Mouse (Mus musculus) adrenal gland, adult (tissue): Measurements from ENCODE around the gene Ythdc1.
A peak's percentile ranks its signal among the peaks of the same experiment; 100 is the strongest.
"Not testable (repeated sequence)": the region's sequence is repeated elsewhere in the genome, so short reads cannot be mapped to it uniquely, and the experiment has no call there.

Experiments
- DNase-seq, 2 experiments: peaks; one replicate each; pipeline ENCODE4 v3.0.0; 2022 to 2023; ENCODE audit warnings: low spot score in 1 of 2; ENCODE audit not compliant: inconsistent age in 2 of 2

Ythdc1 gene

DNA sequence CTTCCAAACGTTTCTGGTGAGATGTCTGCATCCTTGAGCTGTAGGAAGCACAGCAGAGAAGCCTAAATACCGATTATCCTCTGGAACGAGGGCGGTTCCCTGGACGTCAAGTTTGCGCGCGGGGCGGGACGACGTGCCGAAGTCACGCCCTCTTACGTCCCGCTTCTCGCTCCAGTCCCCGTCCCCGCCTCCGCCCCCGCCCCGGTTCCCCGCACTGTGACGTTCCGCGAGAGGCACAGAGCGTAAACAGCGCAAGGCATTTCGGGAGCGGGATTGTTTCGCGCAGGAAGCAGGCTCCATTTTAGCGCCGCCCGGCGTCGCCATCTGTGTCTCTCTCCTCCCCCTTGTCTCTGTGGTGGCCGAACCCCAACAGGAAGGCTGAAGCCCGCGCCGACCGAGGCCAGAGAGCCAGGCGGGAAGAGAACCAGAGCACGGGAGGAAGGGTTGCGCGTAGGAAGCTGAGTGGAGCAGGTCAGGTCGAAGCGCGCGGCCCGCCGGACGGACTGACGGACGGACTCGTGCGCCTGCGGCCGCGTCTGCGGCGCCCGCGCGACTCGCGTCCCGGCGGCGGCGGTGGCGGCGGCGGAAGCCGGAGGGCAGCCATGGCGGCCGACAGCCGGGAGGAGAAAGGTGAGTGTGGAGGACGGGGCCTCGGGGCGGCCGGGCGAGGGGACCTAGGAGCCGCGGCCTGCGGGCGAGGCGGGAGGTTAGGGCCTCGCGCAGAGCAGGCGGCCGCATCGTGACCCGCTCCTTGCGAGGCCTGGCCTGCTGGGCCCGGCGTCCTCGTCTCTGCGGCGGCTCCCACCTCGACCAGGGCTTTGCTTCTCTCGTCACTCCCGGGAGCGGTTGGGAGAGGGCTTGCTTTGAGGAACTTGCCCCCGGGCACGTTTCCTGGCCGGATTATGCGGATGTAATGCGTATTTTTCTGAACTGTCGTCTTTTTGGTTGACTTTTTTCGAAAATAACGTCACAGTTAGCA lies at the start of gene Ythdc1:
Ythdc1 (plus strand) TSS at position 260 of the 979 bp plus-strand sequence.
- DNase-seq: peak; percentile 94 to 98

DNA sequence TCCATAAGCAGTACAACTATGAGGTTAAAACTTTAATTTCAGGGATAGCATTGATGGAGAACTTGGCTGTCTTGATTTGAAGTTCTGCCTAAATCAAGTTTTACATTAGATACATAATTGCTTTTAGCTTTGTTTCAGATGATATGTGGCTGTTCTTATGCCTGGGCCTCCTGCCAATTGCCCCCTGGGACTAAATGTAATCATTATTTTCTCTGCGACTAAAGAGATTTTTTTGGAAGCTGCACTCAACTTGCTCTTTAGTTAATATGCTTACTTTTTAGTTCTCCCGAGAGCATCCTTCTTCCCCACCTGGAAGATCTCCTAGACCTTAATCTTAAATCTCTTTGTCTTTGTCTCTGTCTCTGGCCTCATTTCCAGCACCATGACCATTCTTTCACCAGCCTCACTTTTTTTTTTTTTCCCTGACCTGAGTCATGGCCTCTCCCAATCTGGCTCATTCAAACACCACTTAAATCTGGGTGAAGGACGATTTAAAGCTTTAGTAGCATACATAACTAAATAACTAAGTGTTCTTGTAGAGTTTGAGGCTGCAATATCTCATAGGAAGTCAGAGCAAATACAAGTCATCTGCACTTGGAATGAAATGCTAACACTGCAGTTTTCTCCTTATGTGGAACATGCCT lies 34.9 kb upstream of the Ythdc1 start:
- peak in 1 of 2 experiments; percentile 28 for DNase-seq

DNA sequence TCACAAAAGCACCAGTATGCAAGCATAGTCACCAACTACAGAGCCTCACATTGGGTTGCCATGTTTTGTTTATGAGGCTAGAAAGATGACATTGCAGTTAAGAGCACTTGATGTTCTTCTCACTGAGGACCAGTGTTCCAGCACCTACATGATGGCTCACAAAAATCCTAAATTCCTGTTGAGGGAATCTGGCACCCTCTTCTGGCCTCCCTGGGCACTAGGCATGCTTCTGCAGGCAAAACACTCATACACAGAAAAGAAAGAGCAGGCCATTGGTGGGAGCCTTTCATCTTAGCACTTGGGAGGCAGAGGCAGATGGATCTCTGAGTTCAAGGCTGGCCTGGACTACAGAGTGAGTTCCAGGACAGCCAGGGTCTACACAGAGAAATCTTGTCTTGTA lies 33.0 kb upstream of the Ythdc1 start:
- no peak for DNase-seq

DNA sequence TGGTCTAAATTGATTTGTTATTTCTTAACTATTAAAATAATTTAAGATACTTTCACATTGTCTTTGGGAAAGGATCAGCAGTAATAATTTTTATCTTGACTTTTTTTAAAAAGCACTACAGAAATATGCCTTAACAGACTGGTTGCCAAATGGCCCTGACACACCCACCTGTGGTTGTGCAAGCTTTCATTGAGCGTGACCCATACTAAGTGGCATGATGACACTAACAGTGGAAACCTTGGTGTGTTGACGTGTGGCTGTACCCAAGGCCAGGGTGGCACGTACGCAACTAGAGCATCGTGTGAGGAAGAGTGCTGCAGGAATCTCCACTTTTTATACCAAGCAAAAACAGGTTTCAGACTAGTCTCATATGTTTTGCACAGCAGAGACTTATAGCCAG lies 27.1 kb upstream of the Ythdc1 start:
- DNase-seq: peak in 1 of 2 experiments; percentile 85

DNA sequence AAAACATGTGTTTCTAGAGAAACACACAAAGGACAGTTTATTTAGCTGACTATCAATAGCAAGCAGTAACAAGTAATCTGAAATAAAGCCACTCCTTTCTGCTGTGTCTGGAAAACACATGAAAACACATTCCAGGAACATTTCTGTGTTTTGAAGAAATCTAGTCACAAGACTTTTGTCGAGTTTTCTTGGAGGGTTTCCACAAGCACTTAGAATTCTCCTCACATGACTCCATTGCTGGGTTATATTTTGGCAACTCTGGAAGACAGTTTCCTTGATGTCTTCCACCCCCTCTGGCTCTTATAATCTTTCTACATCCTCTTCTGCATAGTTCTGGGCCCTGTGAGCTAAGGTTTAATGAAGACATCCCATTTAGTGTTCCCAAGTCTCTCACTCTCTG lies 25.6 kb upstream of the Ythdc1 start:
- no peak for DNase-seq

DNA sequence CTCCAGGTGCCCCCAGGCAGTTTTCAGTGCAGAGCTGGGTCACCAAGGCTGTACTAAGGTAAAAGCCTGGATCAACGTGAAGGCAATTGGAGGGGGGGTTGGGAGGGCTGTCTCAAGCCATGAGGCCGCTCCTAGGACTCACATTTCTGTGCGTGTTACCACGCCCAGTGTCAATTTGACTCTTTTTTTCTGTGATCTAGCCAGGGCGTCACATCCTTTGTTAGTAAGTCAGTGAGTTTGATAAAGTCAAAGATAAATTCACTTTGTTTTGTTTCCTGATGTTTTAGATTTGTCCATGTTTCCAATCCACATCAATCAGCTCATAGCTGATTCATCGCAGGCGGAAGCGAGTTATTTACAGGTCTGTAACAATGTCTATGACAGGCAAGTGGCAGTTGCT lies 21.0 kb upstream of the Ythdc1 start:
- DNase-seq: no peak

DNA sequence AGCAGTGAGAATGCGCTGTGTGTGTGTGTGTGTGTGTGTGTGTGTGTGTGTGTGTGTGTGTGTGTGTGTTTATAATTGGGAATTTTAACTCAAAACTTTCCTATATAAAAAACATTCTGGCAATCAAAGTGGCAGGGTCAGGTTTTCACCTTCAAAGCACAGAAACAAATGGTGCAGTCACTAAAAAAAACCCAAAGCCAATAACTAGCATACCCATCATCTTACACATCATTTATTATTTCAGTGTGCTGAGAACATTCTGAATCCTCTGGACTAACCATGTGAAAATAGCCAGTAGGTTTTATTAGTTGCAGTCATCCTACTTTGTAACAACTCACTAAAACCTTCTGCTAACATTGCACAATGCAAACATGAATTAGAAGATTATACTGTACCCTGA lies 19.8 kb upstream of the Ythdc1 start:
- no peak for DNase-seq

DNA sequence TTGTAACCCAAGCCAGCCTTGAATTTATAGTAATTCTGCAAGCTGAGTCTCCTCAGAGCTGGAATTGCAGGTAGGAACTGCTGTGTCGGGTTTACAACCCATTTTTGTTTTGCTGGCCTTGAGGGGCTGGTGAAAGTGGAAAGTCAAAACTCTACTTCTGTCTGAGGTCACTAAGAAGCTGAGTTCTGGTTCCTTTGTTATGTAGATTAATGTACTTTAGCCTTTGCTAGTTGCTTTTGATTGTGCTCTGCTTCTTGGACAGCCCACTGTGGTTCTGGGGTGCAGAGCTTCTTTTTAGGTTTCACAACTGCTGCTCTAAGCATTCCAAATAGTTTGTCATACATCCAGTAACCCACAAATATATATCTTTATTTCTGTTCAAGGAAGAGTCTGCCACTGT lies 17.2 kb upstream of the Ythdc1 start:
- no peak for DNase-seq

DNA sequence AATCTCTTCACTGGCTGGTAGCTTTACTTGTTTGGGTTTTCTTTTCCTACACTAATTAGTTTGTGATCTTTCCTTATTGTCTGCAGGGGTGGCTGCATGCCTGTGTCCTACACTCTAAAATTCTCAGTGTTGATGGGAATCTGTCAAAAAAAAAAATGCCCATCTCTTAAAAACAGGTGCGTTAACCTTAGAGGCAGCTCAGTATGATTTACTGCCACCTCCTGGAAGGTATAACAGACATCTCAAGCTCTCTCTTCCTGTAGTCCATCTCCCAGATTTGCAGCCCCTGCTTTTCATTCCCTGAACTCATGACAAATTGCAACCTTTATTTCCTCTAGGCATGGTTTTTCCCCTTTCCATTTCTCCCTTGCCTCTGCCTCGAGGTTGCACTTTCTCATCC lies 14.1 kb upstream of the Ythdc1 start:
- no peak for DNase-seq

DNA sequence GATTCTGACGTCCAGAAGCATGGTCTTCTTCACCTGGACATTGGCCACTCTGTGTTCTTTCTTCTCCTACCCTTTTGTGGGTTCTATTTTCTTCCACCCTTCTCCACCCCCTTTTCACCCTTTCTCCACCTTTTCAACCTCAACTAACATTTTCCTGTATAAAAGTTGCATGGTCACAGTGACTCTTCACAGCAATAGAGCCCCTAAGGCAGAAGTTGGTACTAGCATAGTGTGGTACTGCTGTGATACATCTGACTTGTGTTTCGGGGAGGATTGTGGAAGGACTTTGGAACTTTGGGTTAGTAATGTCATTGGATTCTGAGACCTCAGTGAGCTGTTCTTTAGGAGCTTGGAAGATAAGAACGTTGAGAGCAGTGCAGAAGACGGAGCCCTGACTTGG lies 11.8 kb upstream of the Ythdc1 start:
- DNase-seq: no peak

DNA sequence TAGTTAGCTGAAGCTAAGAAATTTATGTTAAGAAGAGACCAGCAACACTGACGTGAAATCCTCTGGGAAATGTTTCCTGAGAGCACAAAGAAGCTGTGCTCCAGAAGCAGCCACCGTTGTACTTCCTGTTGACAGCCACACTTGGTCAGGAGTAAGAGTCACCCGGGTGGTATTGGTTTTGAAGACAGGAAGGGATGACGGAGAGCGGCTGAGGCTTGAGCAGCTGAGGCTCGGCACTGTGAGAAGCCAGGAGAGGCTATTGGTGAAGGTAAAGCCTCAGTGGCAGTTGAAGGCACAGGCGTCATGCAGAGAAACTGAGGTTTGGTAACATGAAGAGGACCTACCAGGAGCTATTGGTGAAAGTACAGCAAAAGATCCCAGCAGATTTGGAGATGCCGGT lies 11.2 kb upstream of the Ythdc1 start:
- DNase-seq: no peak

DNA sequence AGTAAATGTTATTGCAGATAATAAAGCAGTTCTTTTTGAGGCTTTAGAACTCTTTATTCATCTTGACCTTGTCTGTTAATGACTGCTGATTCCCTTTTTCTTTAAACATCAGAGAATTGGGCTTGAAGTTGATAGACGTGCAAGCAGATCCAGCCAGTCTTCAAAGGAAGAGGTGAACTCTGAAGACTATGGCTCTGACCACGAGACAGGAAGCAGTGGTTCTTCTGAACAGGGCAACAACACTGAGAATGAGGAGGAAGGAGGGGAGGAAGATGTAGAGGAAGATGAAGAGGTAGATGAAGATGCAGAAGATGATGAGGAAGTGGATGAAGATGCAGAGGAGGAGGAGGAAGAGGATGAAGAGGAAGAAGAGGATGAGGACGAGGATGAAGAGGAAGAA lies 12.8 kb downstream of the Ythdc1 start:
- DNase-seq: no peak

DNA sequence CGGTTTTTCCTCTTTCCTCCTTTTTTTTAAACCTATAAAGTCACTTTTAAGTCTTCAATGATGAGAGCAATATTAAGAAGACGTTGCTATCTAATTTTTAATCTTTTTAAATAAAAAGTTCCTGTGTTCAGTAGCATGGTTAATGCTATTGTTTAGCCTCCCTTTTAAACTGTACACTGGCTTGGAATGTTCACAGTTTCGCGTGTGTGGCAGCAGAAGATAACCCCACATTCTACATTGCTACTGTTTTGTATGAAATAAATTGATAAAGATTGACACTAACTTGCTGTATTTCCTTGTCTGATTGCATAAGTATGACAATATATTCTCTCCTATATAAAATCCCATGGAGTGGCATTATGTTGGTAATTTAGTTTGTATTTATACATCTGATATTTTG lies 32.4 kb downstream of the Ythdc1 start:
- DNase-seq: not testable (repeated sequence)

DNA sequence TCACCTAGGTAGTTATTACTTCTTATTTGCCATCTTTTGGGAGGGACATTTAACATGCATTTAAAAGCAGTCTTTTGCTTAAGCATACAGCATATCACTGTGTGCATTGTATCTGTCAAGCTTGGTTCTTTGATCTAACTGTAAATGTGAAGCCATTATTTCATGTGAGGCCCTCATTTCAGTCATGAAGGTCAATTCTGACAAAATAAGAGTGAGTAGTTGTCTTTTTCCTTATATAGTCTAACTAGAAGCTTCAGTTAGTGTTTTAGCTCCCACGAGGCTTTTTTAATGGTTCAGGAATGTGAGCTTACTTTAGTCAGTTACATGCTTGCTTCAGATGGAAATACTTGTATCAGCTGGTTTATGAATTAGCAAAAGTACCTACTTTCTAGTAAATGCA lies 34.1 kb downstream of the Ythdc1 start:
- DNase-seq: no peak

DNA sequence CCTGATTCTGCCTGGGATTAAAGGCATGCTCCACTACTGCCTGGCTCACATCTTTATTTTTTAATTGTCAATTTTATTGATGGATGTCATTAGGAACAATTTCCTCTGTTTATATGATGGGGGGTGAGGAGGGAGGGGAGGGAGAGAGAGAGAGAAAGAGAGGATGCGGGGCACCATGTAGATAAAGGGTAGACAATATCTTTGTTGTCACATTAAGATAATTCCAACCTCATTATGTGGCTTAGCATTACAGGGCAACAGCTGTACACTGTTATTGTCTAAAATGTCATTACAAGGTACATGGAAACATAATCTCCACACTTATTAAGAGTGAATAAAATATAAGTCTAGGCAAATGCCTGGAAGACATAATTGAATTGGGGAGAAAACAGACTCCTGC lies 35.5 kb downstream of the Ythdc1 start:
- DNase-seq: no peak

DNA sequence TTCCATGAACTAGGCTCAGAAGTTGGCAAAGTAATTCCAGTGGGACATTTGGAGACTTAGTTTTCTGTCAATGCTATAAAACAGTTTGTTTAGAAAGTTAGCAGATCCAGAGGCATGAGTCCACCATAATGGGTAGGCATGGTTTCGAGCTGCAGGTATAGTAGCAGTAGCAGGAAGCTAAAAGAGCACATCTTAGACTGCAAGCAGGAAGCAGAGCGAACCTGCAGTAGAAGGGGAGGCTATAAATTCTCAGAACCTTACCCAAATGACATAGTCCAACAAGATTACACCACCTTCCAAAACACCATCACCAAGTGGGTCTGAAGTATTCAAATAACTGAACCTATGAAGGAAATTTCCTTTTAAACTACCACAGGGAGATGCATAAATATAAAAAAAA lies 36.2 kb downstream of the Ythdc1 start:
- no peak for DNase-seq

DNA sequence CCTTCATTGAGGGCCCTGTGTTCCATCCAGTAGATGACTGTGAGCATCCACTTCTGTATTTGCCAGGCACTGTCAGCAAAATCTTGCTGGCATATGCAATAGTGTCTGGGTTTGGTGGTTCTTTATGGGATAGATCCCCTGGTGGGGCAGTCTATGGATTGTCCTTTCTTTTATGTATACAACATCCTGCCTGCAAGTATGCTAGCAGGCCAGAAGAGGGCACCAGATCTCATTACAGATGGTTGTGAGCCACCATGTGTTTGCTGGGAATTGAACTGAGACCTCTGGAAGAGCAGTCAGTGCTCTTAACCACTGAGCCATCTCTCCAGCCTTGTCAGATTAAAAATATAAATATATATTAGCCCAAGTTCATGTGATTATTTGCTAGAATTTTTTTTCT lies 37.2 kb downstream of the Ythdc1 start:
- not testable (repeated sequence) for DNase-seq

DNA sequence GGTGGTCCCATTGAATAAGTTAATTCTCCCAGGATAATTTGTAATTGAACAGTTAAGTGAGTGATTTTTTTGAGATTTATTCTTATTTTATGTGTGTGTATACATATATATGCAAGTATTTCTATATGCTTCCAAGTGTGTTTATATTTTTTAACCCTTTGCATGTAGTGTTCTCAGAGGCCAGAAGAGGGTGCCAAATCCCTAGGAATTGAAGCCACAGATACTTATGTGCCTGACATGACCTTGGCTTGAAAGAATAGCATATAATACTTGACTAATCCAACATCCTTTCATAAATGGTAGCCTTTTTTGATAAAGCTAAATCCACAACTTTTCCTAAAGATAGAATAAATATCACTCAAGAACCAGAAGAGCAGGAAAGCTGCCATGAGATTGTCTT lies 46.1 kb downstream of the Ythdc1 start:
- peak in 1 of 2 experiments; percentile 44 for DNase-seq

DNA sequence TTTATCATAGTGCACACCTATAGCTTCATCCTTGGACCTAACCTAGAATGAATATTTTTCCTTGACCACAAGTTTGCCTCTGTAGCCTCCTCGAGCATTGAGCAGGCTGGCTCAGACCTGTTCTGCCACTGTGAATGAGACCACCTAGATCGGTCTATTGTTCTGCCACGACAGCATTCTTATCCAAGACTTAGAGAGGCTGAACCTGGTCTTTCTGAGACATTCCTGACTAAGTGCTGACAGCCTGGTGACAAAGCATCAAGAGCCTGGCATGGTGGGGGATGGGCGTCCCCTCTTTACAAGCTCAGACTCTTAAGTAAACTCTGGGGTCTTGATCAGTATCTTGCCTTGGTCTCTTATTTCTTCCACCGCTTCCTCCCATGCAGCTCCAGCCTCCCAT lies 47.6 kb downstream of the Ythdc1 start:
- no peak for DNase-seq

DNA sequence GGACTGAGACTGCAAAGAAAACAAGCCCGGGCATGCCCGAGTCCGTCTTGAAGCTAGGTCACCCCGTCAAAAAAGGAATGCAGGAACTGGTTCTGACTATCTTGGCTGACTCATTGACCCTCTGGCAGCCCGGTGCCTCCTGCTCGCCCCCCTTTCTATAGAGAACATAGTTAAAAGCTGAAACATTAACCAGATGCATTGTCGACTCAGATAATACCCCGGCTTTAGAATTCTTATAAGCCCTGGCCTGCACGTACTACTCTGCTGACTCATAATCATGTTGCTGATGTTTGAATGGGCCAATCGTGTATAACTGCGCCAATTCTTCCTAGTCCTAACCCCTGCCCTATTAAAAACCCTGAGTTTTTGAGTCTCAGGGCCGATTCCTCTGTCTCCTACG lies 52.5 kb downstream of the Ythdc1 start:
- not testable (repeated sequence) for DNase-seq

DNA sequence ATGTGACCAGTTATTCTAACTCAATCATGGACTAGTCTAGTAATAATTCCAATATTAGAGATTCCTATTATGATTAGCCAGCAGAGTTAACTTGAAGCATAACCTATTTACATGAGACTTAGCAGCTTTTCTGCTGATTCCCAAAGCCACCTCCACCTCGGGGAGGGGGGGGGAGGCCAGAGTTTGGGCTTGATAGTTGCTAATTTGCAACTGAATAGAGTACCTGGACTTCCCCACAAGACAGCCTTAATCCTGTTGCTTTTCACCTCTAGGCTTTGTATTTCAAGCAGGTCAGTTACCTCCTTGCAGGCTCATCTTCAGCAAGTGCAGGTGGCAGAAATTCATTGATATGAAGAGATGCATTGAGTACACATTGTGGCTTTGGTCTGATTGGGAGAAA lies 53.7 kb downstream of the Ythdc1 start:
- DNase-seq: no peak

DNA sequence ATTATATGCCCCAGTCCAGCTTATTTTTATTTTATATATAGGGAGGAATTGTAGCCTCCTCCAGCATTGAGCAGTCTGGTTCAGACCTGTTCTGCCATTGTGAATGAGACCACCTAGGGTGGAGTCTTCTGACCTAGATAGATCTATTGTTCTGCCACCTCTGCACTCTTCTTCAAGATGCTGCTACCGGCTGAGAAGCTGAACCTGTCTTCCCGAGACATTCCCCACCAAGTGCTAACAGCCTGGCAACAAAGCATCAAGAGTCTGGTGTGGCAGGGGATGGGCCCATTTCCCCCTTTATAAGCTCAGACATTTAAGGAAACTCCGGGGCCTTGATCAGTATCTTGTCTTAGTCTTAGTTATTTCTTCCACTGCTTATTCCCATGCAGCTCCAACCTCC lies 54.3 kb downstream of the Ythdc1 start:
- no peak for DNase-seq
